Mouse (Mus musculus): Measurements from ENCODE around the gene Arhgef3. TPM values are rescaled to one million over a fixed set of nuclear protein-coding genes. Genes with fewer than 3 reads are reported as not detected.
A peak's percentile ranks its signal among the peaks of the same experiment; 100 is the strongest.

Gene Arhgef3
- polyA plus RNA-seq, 1 experiment from 2014 or later = 1.7 TPM

GRCm38 (mm10) chr14:27268986-27269700, 154.4 kb downstream of the Arhgef3 start:
- no peak overlapping the region for H3K9ac ChIP-seq (replicated peaks)
- H3K4me3 ChIP-seq (replicated peaks) = no peak overlapping the region
- H3K36me3 ChIP-seq = no peaks in the 10 kb centered on the region
- H3K27me3 ChIP-seq = no peaks in the 10 kb centered on the region
- no peak overlapping the region for H3K27ac ChIP-seq
- H3K4me1 ChIP-seq (replicated peaks) = peaks cover 20% of the 10 kb centered on the region
- no peak for ATAC-seq
- no peak overlapping the region for H3K4me2 ChIP-seq (replicated peaks)
- 87% methylated on average over 16 of the region's 16 CpGs for whole genome bisulfite sequencing
- H3K9me3 ChIP-seq = no peaks in the 10 kb centered on the region

- H3K36me3 ChIP-seq = no peaks in the 10 kb centered on the region
Measured at GRCm38 (mm10) chr14:27269836-27270235, 155.1 kb downstream of the Arhgef3 start.

GRCm38 (mm10) chr14:27270466-27270865, 155.8 kb downstream of the Arhgef3 start:
- no peaks in the 10 kb centered on the region for H3K27me3 ChIP-seq
- 94% methylated on average over 4 of the region's 4 CpGs for WGBS
- H3K36me3 ChIP-seq = no peaks in the 10 kb centered on the region
- no peak overlapping the region for H3K4me2 ChIP-seq (replicated peaks)
- ATAC-seq = no peak
- H3K9me3 ChIP-seq = no peaks in the 10 kb centered on the region
- no peak overlapping the region for H3K4me3 ChIP-seq (replicated peaks)
- H3K9ac ChIP-seq (replicated peaks) = no peak overlapping the region
- peaks cover 20% of the 10 kb centered on the region for H3K4me1 ChIP-seq (replicated peaks)
- H3K27ac ChIP-seq = no peak overlapping the region

More at GRCm38 (mm10) chr14:27269836-27270235, 155.1 kb downstream of the Arhgef3 start:
- Histone ChIP-seq H3K4me2 (replicated peaks) (no peak overlapping the region), H3K9me3 (no peaks in the 10 kb centered on the region), H3K9ac (replicated peaks) (no peak overlapping the region), H3K27me3 (no peaks in the 10 kb centered on the region), H3K27ac (no peak overlapping the region), H3K4me1 (replicated peaks) (peaks cover 20% of the 10 kb centered on the region), H3K4me3 (replicated peaks) (no peak overlapping the region)
- 79% methylated on average over 4 of the region's 4 CpGs for WGBS
- no peak for ATAC-seq

DNA sequence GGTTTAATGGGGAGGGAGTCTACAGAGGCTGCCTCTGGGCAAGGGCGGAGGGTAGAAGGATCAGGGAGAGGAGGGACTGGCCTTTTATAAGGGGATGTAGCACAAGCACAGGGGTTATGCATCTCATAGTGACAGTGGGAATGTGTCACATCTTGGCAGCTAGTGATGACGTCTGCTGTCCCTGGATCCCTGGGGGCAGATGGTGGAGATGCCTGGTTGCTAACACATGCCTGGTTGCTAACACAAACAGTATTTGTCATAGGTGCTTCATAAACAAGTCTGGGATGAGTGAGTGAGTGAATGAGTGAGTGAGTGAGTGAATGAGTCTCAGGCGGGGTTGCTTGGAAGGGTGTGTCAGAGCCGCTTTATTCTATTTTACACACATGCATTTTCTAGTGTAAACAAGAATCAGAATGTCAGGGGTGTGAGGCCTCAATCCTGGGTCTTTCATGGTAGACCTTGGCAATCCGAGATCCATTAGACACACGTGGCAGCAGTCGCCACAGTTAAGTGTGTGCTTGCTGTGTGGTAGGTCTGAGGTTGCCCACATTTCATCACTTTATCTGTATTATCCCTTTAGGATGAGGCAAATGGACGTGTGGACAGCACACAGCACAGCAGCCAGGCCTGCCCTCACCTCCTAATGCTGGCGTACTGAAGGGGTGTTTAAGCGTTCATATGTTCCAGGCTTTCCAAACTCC, 156.8 kb downstream of the Arhgef3 start:
- Histone ChIP-seq H3K4me3 (replicated peaks) (no peak overlapping the region), H3K27ac (peak overlapping the region; percentile 51; the same call in 1 of the 2 replicates)
- ATAC-seq = peak; percentile 60

GRCm38 (mm10) chr14:27272072-27272834, 157.6 kb downstream of the Arhgef3 start:
- peak; percentile 56; the same call in 1 of the 2 replicates for ATAC-seq
- Histone ChIP-seq H3K4me2 (replicated peaks) (no peak overlapping the region), H3K27me3 (no peaks in the 10 kb centered on the region), H3K36me3 (no peaks in the 10 kb centered on the region), H3K9me3 (no peaks in the 10 kb centered on the region), H3K4me3 (replicated peaks) (no peak overlapping the region), H3K9ac (replicated peaks) (no peak overlapping the region), H3K4me1 (replicated peaks) (peaks cover 17% of the 10 kb centered on the region), H3K27ac (peak overlapping the region; percentile 51)
- WGBS = 9% methylated on average over 11 of the region's 11 CpGs

More for the DNA sequence above, 156.8 kb downstream of the Arhgef3 start:
- Histone ChIP-seq H3K27me3 (no peaks in the 10 kb centered on the region), H3K9me3 (no peaks in the 10 kb centered on the region), H3K4me1 (replicated peaks) (peaks cover 20% of the 10 kb centered on the region), H3K9ac (replicated peaks) (no peak overlapping the region), H3K36me3 (no peaks in the 10 kb centered on the region), H3K4me2 (replicated peaks) (no peak overlapping the region)
- WGBS = 54% methylated on average over 10 of the region's 10 CpGs

GRCm38 (mm10) chr14:27272835-27273138, 158.1 kb downstream of the Arhgef3 start:
- H3K4me3 ChIP-seq (replicated peaks) = no peak overlapping the region
- no peak for ATAC-seq
- H3K4me2 ChIP-seq (replicated peaks) = no peak overlapping the region
- WGBS = 50% methylated on average over 2 of the region's 2 CpGs
- no peaks in the 10 kb centered on the region for H3K27me3 ChIP-seq
- H3K27ac ChIP-seq = peak overlapping the region; percentile 51
- H3K4me1 ChIP-seq (replicated peaks) = peaks cover 17% of the 10 kb centered on the region
- no peaks in the 10 kb centered on the region for H3K36me3 ChIP-seq
- H3K9ac ChIP-seq (replicated peaks) = no peak overlapping the region
- H3K9me3 ChIP-seq = no peaks in the 10 kb centered on the region

GRCm38 (mm10) chr14:27273169-27273568, 158.5 kb downstream of the Arhgef3 start:
- Histone ChIP-seq H3K4me2 (replicated peaks) (no peak overlapping the region), H3K4me1 (replicated peaks) (peaks cover 17% of the 10 kb centered on the region), H3K36me3 (no peaks in the 10 kb centered on the region), H3K27me3 (no peaks in the 10 kb centered on the region), H3K4me3 (replicated peaks) (no peak overlapping the region), H3K9me3 (no peaks in the 10 kb centered on the region), H3K9ac (replicated peaks) (no peak overlapping the region), H3K27ac (0 out of 2 replicates have a peak overlapping the region, but pooled peaks have one; percentile 51)
- no peak for ATAC-seq

GRCm38 (mm10) chr14:27277259-27277658, 162.6 kb downstream of the Arhgef3 start:
- no peak overlapping the region for H3K27ac ChIP-seq
- no peak overlapping the region for H3K4me2 ChIP-seq (replicated peaks)
- no peaks in the 10 kb centered on the region for H3K27me3 ChIP-seq
- H3K4me1 ChIP-seq (replicated peaks) = peaks cover 6% of the 10 kb centered on the region
- no peak overlapping the region for H3K9ac ChIP-seq (replicated peaks)
- H3K4me3 ChIP-seq (replicated peaks) = no peak overlapping the region
- ATAC-seq = no peak
- no peaks in the 10 kb centered on the region for H3K9me3 ChIP-seq
- H3K36me3 ChIP-seq = no peaks in the 10 kb centered on the region
- 94% methylated on average over 3 of the region's 3 CpGs for WGBS

DNA sequence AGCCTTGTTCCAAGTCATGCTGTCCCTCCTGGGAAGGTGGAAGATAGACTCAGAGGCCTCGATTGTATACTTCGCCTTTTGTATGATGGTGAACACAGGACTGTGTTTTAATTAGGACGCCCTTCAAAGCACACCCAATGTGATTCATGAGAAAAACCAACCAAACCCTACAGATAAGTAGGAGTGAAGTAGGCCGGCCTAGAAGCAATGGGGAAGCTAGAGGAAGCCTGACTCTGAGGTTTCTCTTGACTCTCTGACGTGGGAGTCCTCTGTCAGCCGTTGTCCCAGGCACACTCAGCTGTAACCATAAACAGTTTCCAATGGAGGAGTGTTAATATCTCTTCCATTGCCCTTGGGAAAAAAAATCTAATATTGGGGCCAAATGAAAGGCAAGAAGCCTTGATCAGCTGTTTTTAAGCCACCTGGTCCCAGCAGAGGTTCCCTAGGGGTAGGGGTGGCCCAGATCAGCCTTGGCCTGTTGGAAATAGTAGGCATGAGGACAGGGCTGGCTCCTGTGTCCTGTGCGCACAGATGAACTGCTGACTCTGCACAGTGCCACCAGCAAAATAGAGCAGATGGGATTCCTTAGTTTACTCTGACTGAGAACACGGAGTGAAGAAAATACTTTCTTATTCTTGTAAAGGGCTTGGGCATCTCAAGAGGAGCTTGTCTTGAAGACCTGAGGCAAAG, 165.6 kb downstream of the Arhgef3 start:
- Histone ChIP-seq H3K4me2 (replicated peaks) (no peak overlapping the region), H3K4me1 (replicated peaks) (no peaks in the 10 kb centered on the region), H3K27ac (no peak overlapping the region), H3K9me3 (no peaks in the 10 kb centered on the region), H3K9ac (replicated peaks) (no peak overlapping the region), H3K36me3 (no peaks in the 10 kb centered on the region), H3K4me3 (replicated peaks) (no peak overlapping the region), H3K27me3 (no peaks in the 10 kb centered on the region)
- WGBS = 89% methylated on average over 8 of the region's 8 CpGs
- no peak for ATAC-seq

DNA sequence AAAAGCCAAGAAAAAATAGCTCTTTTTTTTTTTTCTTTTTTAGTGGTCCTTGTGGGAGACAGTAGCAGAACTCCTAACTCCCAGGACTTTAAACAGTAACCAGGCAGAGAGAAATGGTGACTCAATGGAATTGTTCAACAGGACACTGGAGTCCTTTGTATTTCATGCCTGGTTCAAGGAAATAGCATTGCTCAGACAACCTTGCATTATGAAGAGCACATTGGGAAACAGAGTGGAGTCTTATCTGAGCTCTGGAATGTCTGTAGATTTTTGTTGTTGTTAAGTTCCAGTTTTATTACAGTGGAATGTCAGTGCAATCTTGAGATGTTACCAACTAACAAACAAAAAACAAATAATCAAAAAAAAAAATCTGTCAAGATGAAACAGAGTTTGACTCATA, 169.3 kb downstream of the Arhgef3 start:
- ATAC-seq = no peak
- Histone ChIP-seq H3K4me1 (replicated peaks) (no peaks in the 10 kb centered on the region), H3K4me2 (replicated peaks) (no peak overlapping the region), H3K4me3 (replicated peaks) (no peak overlapping the region), H3K36me3 (no peaks in the 10 kb centered on the region), H3K27me3 (no peaks in the 10 kb centered on the region), H3K9me3 (no peaks in the 10 kb centered on the region), H3K27ac (no peak overlapping the region), H3K9ac (replicated peaks) (no peak overlapping the region)

- H3K9me3 ChIP-seq = no peaks in the 10 kb centered on the region
- no peak overlapping the region for H3K9ac ChIP-seq (replicated peaks)
- no peaks in the 10 kb centered on the region for H3K4me1 ChIP-seq (replicated peaks)
- H3K36me3 ChIP-seq = no peaks in the 10 kb centered on the region
- H3K27me3 ChIP-seq = no peaks in the 10 kb centered on the region
- no peak overlapping the region for H3K27ac ChIP-seq
- H3K4me2 ChIP-seq (replicated peaks) = no peak overlapping the region
- WGBS = 64% methylated on average over 4 of the region's 4 CpGs
- no peak overlapping the region for H3K4me3 ChIP-seq (replicated peaks)
- no peak for ATAC-seq
Measured at GRCm38 (mm10) chr14:27286202-27286601, 171.5 kb downstream of the Arhgef3 start.

GRCm38 (mm10) chr14:27289053-27289452, 174.4 kb downstream of the Arhgef3 start:
- H3K36me3 ChIP-seq = no peaks in the 10 kb centered on the region
- H3K9me3 ChIP-seq = no peaks in the 10 kb centered on the region
- H3K4me3 ChIP-seq (replicated peaks) = no peak overlapping the region
- WGBS = 87% methylated on average over 5 of the region's 5 CpGs
- ATAC-seq = no peak
- H3K27me3 ChIP-seq = no peaks in the 10 kb centered on the region
- no peak overlapping the region for H3K27ac ChIP-seq
- no peak overlapping the region for H3K4me2 ChIP-seq (replicated peaks)
- no peak overlapping the region for H3K9ac ChIP-seq (replicated peaks)
- no peaks in the 10 kb centered on the region for H3K4me1 ChIP-seq (replicated peaks)
